Mouse (Mus musculus): Measurements from ENCODE around the gene Plscr1. TPM values are rescaled to one million over a fixed set of nuclear protein-coding genes. Genes with fewer than 3 reads are reported as not detected.

The Plscr1 gene
- polyA plus RNA-seq, 1 experiment = 6.9 TPM

GRCm38 (mm10) chr9:92217484-92217883 is 32.1 kb upstream of the Plscr1 start:
- 19% methylated on average over 4 of the region's 4 CpGs for WGBS
- no peak for DNase-seq
- H3K27ac ChIP-seq (ENCODE audit: control insufficient read depth, insufficient read depth, low read length) = no peak overlapping the region
- H3K4me1 ChIP-seq (replicated peaks; ENCODE audit: control insufficient read depth, insufficient read depth, low read length) = no peaks in the 10 kb centered on the region
- no peaks in the 10 kb centered on the region for H3K27me3 ChIP-seq (ENCODE audit: control insufficient read depth, insufficient read depth, low read length)
- no peak overlapping the region for H3K4me3 ChIP-seq (ENCODE audit: control insufficient read depth, insufficient read depth, low read length)
- TF ChIP-seq POLR2A (IDR thresholded peaks at IDR 0.05; ENCODE audit: control insufficient read depth, extremely low read depth, insufficient read depth, low read length, poor library complexity) = no peak
- no peak for TF ChIP-seq CTCF (IDR thresholded peaks at IDR 0.05; ENCODE audit: borderline replicate concordance, control insufficient read depth, extremely low read depth, insufficient read depth, low read length, poor library complexity)
- H3K36me3 ChIP-seq (ENCODE audit: control insufficient read depth, insufficient read depth, low read length) = no peaks in the 10 kb centered on the region

DNA sequence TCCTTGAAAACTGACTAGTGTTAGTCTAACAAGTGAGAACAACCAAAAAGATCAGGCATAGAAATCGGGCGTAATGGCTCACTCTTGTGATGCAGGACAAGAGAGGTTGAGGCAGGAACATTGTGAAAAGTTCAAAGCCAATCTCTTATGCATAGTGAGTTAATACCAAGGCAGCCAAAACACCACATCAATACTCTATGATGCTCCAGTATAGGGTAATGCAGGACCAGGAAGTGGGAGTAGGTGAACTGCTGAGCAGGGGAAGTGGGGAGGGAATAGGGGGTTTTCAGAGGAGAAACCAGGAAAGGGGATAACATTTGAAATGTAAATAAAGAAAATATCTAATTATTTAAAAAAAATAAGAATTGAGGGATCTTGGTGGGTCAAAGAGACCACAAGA is 31.7 kb upstream of the Plscr1 start:
- Histone ChIP-seq H3K4me3 (ENCODE audit: control insufficient read depth, insufficient read depth, low read length) (no peak overlapping the region), H3K4me1 (replicated peaks; ENCODE audit: control insufficient read depth, insufficient read depth, low read length) (no peaks in the 10 kb centered on the region), H3K36me3 (ENCODE audit: control insufficient read depth, insufficient read depth, low read length) (no peaks in the 10 kb centered on the region), H3K27ac (ENCODE audit: control insufficient read depth, insufficient read depth, low read length) (no peak overlapping the region), H3K27me3 (ENCODE audit: control insufficient read depth, insufficient read depth, low read length) (no peaks in the 10 kb centered on the region)
- 77% methylated on average over 2 of the region's 2 CpGs for WGBS
- DNase-seq = no peak
- TF ChIP-seq CTCF (IDR thresholded peaks at IDR 0.05; ENCODE audit: borderline replicate concordance, control insufficient read depth, extremely low read depth, insufficient read depth, low read length, poor library complexity) = no peak
- TF ChIP-seq POLR2A (IDR thresholded peaks at IDR 0.05; ENCODE audit: control insufficient read depth, extremely low read depth, insufficient read depth, low read length, poor library complexity) = no peak

- TF ChIP-seq POLR2A (IDR thresholded peaks at IDR 0.05; ENCODE audit: control insufficient read depth, extremely low read depth, insufficient read depth, low read length, poor library complexity) = no peak
- no peak for TF ChIP-seq CTCF (IDR thresholded peaks at IDR 0.05; ENCODE audit: borderline replicate concordance, control insufficient read depth, extremely low read depth, insufficient read depth, low read length, poor library complexity)
- H3K27ac ChIP-seq (ENCODE audit: control insufficient read depth, insufficient read depth, low read length) = no peak overlapping the region
- whole genome bisulfite sequencing = 43% methylated on average over 3 of the region's 3 CpGs
- no peak overlapping the region for H3K4me3 ChIP-seq (ENCODE audit: control insufficient read depth, insufficient read depth, low read length)
- no peaks in the 10 kb centered on the region for H3K4me1 ChIP-seq (replicated peaks; ENCODE audit: control insufficient read depth, insufficient read depth, low read length)
- H3K27me3 ChIP-seq (ENCODE audit: control insufficient read depth, insufficient read depth, low read length) = no peaks in the 10 kb centered on the region
- H3K36me3 ChIP-seq (ENCODE audit: control insufficient read depth, insufficient read depth, low read length) = no peaks in the 10 kb centered on the region
- no peak for DNase-seq
These were observed 29.4 kb upstream of the Plscr1 start for GRCm38 (mm10) chr9:92220151-92220550.

- Histone ChIP-seq H3K36me3 (ENCODE audit: control insufficient read depth, insufficient read depth, low read length) (no peaks in the 10 kb centered on the region), H3K27me3 (ENCODE audit: control insufficient read depth, insufficient read depth, low read length) (no peaks in the 10 kb centered on the region), H3K4me3 (ENCODE audit: control insufficient read depth, insufficient read depth, low read length) (no peak overlapping the region), H3K4me1 (replicated peaks; ENCODE audit: control insufficient read depth, insufficient read depth, low read length) (no peaks in the 10 kb centered on the region), H3K27ac (ENCODE audit: control insufficient read depth, insufficient read depth, low read length) (no peak overlapping the region)
- TF ChIP-seq CTCF (IDR thresholded peaks at IDR 0.05; ENCODE audit: borderline replicate concordance, control insufficient read depth, extremely low read depth, insufficient read depth, low read length, poor library complexity) (no peak), POLR2A (IDR thresholded peaks at IDR 0.05; ENCODE audit: control insufficient read depth, extremely low read depth, insufficient read depth, low read length, poor library complexity) (no peak)
- DNase-seq = no peak
These were observed 28.1 kb upstream of the Plscr1 start for GRCm38 (mm10) chr9:92221480-92221879.

DNA sequence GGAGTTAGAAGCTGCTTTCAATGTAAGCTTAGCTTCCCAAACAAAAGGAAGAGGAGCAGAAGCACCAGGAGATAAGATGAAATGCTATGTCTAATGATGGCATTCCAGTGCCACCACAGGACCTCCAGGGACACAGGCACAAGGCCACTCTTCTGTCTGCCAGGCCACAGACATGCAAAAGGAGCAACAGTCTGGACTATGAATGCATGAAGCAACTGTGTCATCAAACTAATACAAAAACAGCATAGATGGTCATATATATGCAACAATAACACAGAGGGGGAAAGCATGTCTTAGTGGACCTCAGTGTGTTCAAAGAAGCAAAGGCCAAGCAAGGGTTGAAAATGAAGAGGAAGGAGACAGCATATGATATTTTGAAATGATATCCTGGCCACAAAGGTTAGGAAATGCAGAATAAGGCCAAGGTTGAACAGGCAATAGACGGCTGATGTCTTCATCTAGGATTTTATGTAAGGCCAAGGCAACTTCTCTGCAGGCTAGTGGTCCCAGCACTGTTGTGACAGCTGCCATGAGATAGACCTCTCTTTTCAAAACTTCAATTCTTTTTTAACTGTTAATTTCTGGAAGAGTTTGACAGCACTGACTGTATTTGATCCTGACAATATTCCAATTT is 24.8 kb upstream of the Plscr1 start:
- H3K27me3 ChIP-seq (ENCODE audit: control insufficient read depth, insufficient read depth, low read length) = no peaks in the 10 kb centered on the region
- DNase-seq = no peak
- 89% methylated on average over 1 of the region's 1 CpGs for WGBS
- no peak overlapping the region for H3K4me3 ChIP-seq (ENCODE audit: control insufficient read depth, insufficient read depth, low read length)
- TF ChIP-seq CTCF (IDR thresholded peaks at IDR 0.05; ENCODE audit: borderline replicate concordance, control insufficient read depth, extremely low read depth, insufficient read depth, low read length, poor library complexity) (no peak), POLR2A (IDR thresholded peaks at IDR 0.05; ENCODE audit: control insufficient read depth, extremely low read depth, insufficient read depth, low read length, poor library complexity) (no peak)
- no peak overlapping the region for H3K27ac ChIP-seq (ENCODE audit: control insufficient read depth, insufficient read depth, low read length)
- no peaks in the 10 kb centered on the region; the same call in 1 of the 2 replicates for H3K4me1 ChIP-seq (replicated peaks; ENCODE audit: control insufficient read depth, insufficient read depth, low read length)
- no peaks in the 10 kb centered on the region for H3K36me3 ChIP-seq (ENCODE audit: control insufficient read depth, insufficient read depth, low read length)

DNA sequence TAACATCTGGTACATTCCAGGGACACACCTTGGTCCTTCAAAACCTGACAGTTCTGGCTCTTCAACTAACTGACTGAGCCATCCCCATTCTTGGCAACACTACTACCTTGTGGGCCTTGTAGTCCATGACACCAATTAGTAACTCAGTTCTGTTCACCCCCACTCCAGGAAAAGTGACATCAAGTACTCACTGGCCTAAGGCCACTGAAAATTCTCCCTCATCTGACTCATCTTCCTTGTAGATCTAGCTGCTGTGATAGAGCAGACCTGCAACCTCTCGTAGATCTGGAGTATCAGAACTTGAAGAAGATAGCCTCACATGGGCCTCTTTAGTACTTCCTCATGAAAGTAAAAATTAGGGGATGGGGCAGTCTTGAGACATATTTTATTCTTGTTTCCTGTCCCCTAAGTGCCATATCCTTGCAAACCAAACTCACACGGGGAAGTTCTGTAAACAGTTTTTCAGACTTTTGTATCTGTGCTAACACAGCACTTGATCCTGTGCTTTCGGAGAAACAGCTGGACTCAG is 23.4 kb upstream of the Plscr1 start:
- Histone ChIP-seq H3K36me3 (ENCODE audit: control insufficient read depth, insufficient read depth, low read length) (no peaks in the 10 kb centered on the region), H3K27ac (ENCODE audit: control insufficient read depth, insufficient read depth, low read length) (no peak overlapping the region), H3K4me3 (ENCODE audit: control insufficient read depth, insufficient read depth, low read length) (no peak overlapping the region), H3K4me1 (replicated peaks; ENCODE audit: control insufficient read depth, insufficient read depth, low read length) (no peaks in the 10 kb centered on the region; the same call in 1 of the 2 replicates), H3K27me3 (ENCODE audit: control insufficient read depth, insufficient read depth, low read length) (no peaks in the 10 kb centered on the region)
- no peak for TF ChIP-seq POLR2A (IDR thresholded peaks at IDR 0.05; ENCODE audit: control insufficient read depth, extremely low read depth, insufficient read depth, low read length, poor library complexity)
- TF ChIP-seq CTCF (IDR thresholded peaks at IDR 0.05; ENCODE audit: borderline replicate concordance, control insufficient read depth, extremely low read depth, insufficient read depth, low read length, poor library complexity) = no peak
- DNase-seq = no peak
- 65% methylated on average over 3 of the region's 3 CpGs for WGBS
